Mouse (Mus musculus): Measurements from ENCODE around the gene Spib. TPM values are rescaled to one million over a fixed set of nuclear protein-coding genes. Genes with fewer than 3 reads are reported as not detected.
A peak's percentile ranks its signal among the peaks of the same experiment; 100 is the strongest.

Gene Spib
- total and polyA plus RNA-seq, 2 experiments from 2014 or later = 0.05 TPM; not detected in 1

DNA sequence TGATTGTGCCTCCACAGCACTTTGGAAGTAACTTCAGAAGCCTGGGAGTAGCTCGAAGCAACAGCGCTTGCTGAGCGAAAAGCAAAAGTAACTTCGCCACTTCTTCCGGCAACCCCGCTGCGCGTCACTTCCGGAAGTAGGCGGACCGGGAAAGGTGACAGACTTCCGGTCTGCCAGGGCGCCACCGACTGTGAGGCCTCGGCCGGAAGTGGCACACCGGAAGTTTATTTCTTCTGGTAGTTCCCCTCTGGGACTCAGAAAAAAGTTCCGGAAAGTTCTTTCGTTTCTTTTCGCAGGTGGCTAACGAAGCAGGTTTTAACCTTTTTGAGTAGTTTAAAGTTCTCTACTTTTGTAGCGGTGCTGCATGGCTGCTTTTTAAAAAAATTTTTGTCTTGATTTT is 22.0 kb upstream of the Spib start, which contains the start of gene Nr1h2:
TSS of gene Nr1h2 (minus strand) at position 126 of the 400 bp plus-strand sequence.
- under 1% methylated on average over 22 of the region's 22 CpGs for WGBS
- ATAC-seq (peak; percentile 83), DNase-seq (ENCODE audit: low spot score) (peak; percentile 98)
- Histone ChIP-seq H3K27ac (peak within 1 kb of the TSS; percentile 87), H3K4me3 (ENCODE audit: low read length) (peak within 1 kb of the TSS; percentile 79), H3K4me2 (ENCODE audit: low read depth, low read length) (peak within 1 kb of the TSS; percentile 80), H3K36me3 (ENCODE audit: insufficient read depth, low read length) (peaks cover 19% of the 10 kb centered on the region), H3K9ac (replicated peaks; ENCODE audit: low read length) (peak within 1 kb of the TSS; percentile 54), H3K27me3 (ENCODE audit: insufficient read depth, low read length) (no peaks in the 10 kb centered on the region), H3K9me3 (ENCODE audit: low read length) (no peaks in the 10 kb centered on the region), H3K4me1 (ENCODE audit: insufficient read depth, low read length) (peaks cover 4% of the 10 kb centered on the region; the same call in 1 of the 2 replicates)
- TF ChIP-seq CTCF (IDR thresholded peaks at IDR 0.05; ENCODE audit: low read depth) = peak; percentile 16; the same call in 1 of the 2 replicates

DNA sequence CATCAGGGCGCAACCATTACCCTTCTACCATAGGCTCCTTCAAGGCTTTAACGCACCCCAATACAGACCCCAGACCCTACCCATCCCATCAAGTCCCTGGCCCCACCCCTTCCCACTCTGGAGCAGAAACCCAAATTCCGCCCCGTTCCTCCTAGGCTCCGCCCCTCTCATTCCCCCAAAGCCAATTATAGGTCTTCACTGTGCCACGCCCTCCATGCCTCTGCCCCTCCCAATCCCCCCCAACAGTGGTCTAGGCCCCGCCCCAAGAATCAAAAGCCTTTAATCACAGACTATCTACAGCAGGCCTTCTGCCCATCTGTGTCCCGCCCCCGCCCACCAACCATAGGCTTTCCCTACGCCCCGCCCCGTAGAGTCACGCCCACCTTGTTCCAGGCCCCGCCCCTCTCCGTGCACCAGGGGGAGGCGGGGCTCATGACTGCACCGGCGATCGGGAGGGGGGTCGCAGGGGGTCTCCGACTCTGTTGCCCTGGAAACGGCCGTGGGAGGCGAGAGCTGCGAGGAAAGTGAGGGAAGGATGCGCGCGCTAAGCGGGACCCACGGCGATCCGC is 21.4 kb upstream of the Spib start:
- peaks cover 19% of the 10 kb centered on the region for H3K36me3 ChIP-seq (ENCODE audit: insufficient read depth, low read length)
- peak overlapping the region; percentile 54 for H3K9ac ChIP-seq (replicated peaks; ENCODE audit: low read length)
- peak overlapping the region; percentile 80 for H3K4me2 ChIP-seq (ENCODE audit: low read depth, low read length)
- peak overlapping the region; percentile 79 for H3K4me3 ChIP-seq (ENCODE audit: low read length)
- WGBS = 1% methylated on average over 32 of the region's 32 CpGs
- DNase-seq (ENCODE audit: low spot score) (peak; percentile 91), ATAC-seq (peak; percentile 82)
- H3K27me3 ChIP-seq (ENCODE audit: insufficient read depth, low read length) = no peaks in the 10 kb centered on the region
- H3K4me1 ChIP-seq (ENCODE audit: insufficient read depth, low read length) = peaks cover 4% of the 10 kb centered on the region
- no peak for TF ChIP-seq CTCF (IDR thresholded peaks at IDR 0.05; ENCODE audit: low read depth)
- H3K9me3 ChIP-seq (ENCODE audit: low read length) = no peaks in the 10 kb centered on the region
- H3K27ac ChIP-seq = peak overlapping the region; percentile 87

GRCm38 (mm10) chr7:44552141-44552908 is 20.5 kb upstream of the Spib start:
- H3K27ac ChIP-seq = peak overlapping the region; percentile 87; the same call in 1 of the 2 replicates
- no peaks in the 10 kb centered on the region for H3K9me3 ChIP-seq (ENCODE audit: low read length)
- peak overlapping the region; percentile 79; the same call in 1 of the 2 replicates for H3K4me3 ChIP-seq (ENCODE audit: low read length)
- peaks cover 19% of the 10 kb centered on the region for H3K36me3 ChIP-seq (ENCODE audit: insufficient read depth, low read length)
- H3K9ac ChIP-seq (replicated peaks; ENCODE audit: low read length) = no peak overlapping the region
- TF ChIP-seq CTCF (IDR thresholded peaks at IDR 0.05; ENCODE audit: low read depth) = no peak
- WGBS = 88% methylated on average over 31 of the region's 31 CpGs
- ATAC-seq (no peak), DNase-seq (ENCODE audit: low spot score) (no peak)
- peaks cover 11% of the 10 kb centered on the region for H3K4me1 ChIP-seq (ENCODE audit: insufficient read depth, low read length)
- H3K4me2 ChIP-seq (ENCODE audit: low read depth, low read length) = peak overlapping the region; percentile 80
- H3K27me3 ChIP-seq (ENCODE audit: insufficient read depth, low read length) = no peaks in the 10 kb centered on the region

- no peak for DNase-seq (ENCODE audit: low spot score)
- no peaks in the 10 kb centered on the region for H3K9me3 ChIP-seq (ENCODE audit: low read length)
- no peak overlapping the region for H3K9ac ChIP-seq (replicated peaks; ENCODE audit: low read length)
- no peak for ATAC-seq
- H3K27me3 ChIP-seq (ENCODE audit: insufficient read depth, low read length) = no peaks in the 10 kb centered on the region
- no peak overlapping the region for H3K27ac ChIP-seq
- no peak overlapping the region for H3K4me3 ChIP-seq (ENCODE audit: low read length)
- H3K36me3 ChIP-seq (ENCODE audit: insufficient read depth, low read length) = peaks cover 19% of the 10 kb centered on the region
- H3K4me1 ChIP-seq (ENCODE audit: insufficient read depth, low read length) = peaks cover 11% of the 10 kb centered on the region
- no peak for TF ChIP-seq CTCF (IDR thresholded peaks at IDR 0.05; ENCODE audit: low read depth)
- H3K4me2 ChIP-seq (ENCODE audit: low read depth, low read length) = no peak overlapping the region
- WGBS = 83% methylated on average over 22 of the region's 22 CpGs
Observed at GRCm38 (mm10) chr7:44551731-44552130, 19.9 kb upstream of the Spib start.

- Histone ChIP-seq H3K9me3 (ENCODE audit: low read length) (no peaks in the 10 kb centered on the region), H3K36me3 (ENCODE audit: insufficient read depth, low read length) (peaks cover 19% of the 10 kb centered on the region), H3K27ac (no peak overlapping the region), H3K4me3 (ENCODE audit: low read length) (no peak overlapping the region), H3K4me1 (ENCODE audit: insufficient read depth, low read length) (peaks cover 11% of the 10 kb centered on the region), H3K4me2 (ENCODE audit: low read depth, low read length) (no peak overlapping the region), H3K9ac (replicated peaks; ENCODE audit: low read length) (no peak overlapping the region), H3K27me3 (ENCODE audit: insufficient read depth, low read length) (no peaks in the 10 kb centered on the region)
- ATAC-seq (no peak), DNase-seq (ENCODE audit: low spot score) (no peak)
- 92% methylated on average over 21 of the region's 21 CpGs for WGBS
- TF ChIP-seq CTCF (IDR thresholded peaks at IDR 0.05; ENCODE audit: low read depth) = no peak
Observed at GRCm38 (mm10) chr7:44551301-44551700, 19.4 kb upstream of the Spib start.

- TF ChIP-seq CTCF (IDR thresholded peaks at IDR 0.05; ENCODE audit: low read depth) = no peak
- Histone ChIP-seq H3K27ac (no peak overlapping the region), H3K27me3 (ENCODE audit: insufficient read depth, low read length) (no peaks in the 10 kb centered on the region), H3K4me2 (ENCODE audit: low read depth, low read length) (no peak overlapping the region), H3K9me3 (ENCODE audit: low read length) (no peaks in the 10 kb centered on the region), H3K4me3 (ENCODE audit: low read length) (no peak overlapping the region), H3K36me3 (ENCODE audit: insufficient read depth, low read length) (peaks cover 19% of the 10 kb centered on the region), H3K9ac (replicated peaks; ENCODE audit: low read length) (no peak overlapping the region), H3K4me1 (ENCODE audit: insufficient read depth, low read length) (peaks cover 11% of the 10 kb centered on the region)
- no peak for DNase-seq (ENCODE audit: low spot score)
- ATAC-seq = no peak
- 98% methylated on average over 12 of the region's 12 CpGs for WGBS
Observed at GRCm38 (mm10) chr7:44550409-44550678, 18.5 kb upstream of the Spib start.

All from hindbrain, postnatal 0 days (tissue).